Mouse (Mus musculus) layer of hippocampus, adult 2 months (tissue): ENCODE data around the gene 1700022I11Rik. TPM values are rescaled to one million over a fixed set of nuclear protein-coding genes. Genes with fewer than 3 reads are reported as not detected.

Experiments used
- DNase-seq, 2 experiments: peaks; one replicate each; pipeline ENCODE4 v3.0.0; 2022; ENCODE audit warnings: low spot score in 2 of 2
- H3K27ac ChIP-seq: fragments of 200-600 bp; 2 replicates; pipeline ENCODE4 v1.8.1; 2022
- H3K4me3 ChIP-seq: fragments of 200-600 bp; 2 replicates; pipeline ENCODE4 v1.8.1; 2022; ENCODE audit warnings: mild to moderate bottlenecking
- CTCF ChIP-seq: fragments of 200-600 bp; conservative IDR thresholded peaks from 2 replicates; pipeline ENCODE4 v1.8.1; 2022; ENCODE audit warnings: antibody characterized with exemption, mild to moderate bottlenecking, moderate library complexity
- total RNA-seq, 2 experiments: library from RNA; stranded (reverse); gene quantifications; 2 replicates each; pipeline ENCODE4 v1.2.3; 2021

1700022I11Rik gene
- total RNA-seq, 2 experiments from 2014 or later = not detected

DNA sequence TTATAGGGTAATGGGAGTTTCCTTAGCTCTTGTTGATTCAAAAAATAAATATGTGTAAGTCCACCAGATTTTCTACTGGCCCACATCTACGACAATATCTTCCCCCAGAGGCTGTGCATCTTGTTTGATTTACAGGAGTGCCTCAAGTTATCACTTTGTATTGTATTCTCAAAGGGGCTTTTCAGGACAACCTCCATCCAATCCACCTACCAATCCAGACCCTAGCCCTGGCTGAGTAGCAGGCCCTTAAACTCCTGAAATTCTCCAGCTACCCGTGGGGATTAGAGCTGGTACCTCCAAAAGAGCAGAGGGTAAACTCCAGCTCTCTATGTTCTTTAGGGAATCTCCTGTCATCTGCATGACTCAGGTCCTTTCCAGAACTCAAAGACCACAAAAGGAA, 28.6 kb downstream of the 1700022I11Rik start:
- H3K4me3 ChIP-seq = peak overlapping the region; percentile 67
- DNase-seq = no peak
- TF ChIP-seq CTCF = no peak
- H3K27ac ChIP-seq = no peak overlapping the region; the same call in 1 of the 2 replicates

DNA sequence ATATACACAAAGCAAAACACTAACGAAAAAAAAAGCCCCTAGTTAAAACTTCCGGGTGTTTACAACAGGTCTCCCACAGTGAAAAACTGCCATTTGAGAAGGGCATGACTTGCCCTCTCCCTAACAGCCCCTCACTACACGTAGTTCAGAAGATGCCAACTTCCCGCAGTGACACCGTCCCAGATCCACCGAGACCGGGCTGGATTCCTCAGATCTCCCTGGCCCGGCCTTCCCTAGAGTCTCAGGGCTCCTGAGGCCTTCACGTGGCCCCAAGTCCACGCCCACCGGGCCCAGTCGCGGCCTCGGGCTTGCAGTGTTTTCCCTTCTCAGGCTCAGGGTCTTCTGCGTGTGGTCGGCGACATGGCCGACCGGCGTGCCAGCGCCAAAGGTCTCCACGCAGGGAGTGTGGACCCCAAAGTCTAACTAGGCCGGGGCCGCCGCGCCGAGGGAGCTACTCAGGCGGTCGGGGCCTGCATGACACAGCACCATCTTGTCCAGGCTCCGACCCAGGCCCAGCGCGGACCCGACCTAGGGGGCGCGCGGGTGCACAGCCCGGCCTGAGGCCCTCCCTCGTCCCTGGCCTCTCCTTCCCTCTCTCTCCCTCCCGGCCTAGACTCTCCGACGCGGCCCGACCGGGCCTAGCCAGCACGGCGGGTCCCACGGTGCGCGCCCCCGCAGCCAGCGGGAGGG, 30.2 kb downstream of the 1700022I11Rik start:
- peak; percentile 53 to 55 for DNase-seq
- TF ChIP-seq CTCF = peak; percentile 46
- peak overlapping the region; percentile 67 for H3K4me3 ChIP-seq
- peak overlapping the region; percentile 95 for H3K27ac ChIP-seq

- peak within 1 kb of the TSS; percentile 95 for H3K27ac ChIP-seq
- H3K4me3 ChIP-seq = peak within 1 kb of the TSS; percentile 67
- peak; percentile 98 to 100 for DNase-seq
Observed at GRCm38 (mm10) chr4:43000141-43000986, 31.0 kb downstream of the 1700022I11Rik start, which contains the start of gene Vcp. Gene Vcp, minus strand, starts transcription at chr4:43000507.

DNA sequence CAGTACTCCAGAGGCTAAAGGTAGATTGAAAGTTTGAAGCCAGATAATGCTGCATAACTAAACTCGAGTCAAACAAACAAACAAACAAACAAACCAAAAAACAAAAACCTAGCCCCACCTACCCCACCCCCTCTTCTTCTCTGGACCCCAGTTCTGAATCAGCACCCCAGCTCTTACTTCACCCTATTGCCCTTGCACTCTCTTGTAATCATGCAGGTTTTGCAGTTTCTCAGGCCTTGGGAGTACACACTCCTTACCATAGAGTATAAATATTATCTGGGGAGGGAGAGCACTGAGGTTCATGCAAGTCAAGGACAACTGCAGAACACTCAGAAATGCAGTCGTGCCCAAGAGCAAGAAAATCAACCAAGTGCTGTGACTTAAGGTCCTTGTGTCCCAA, 31.9 kb downstream of the 1700022I11Rik start:
- no peak overlapping the region for H3K4me3 ChIP-seq
- TF ChIP-seq CTCF = no peak
- DNase-seq = no peak
- H3K27ac ChIP-seq = no peak overlapping the region; the same call in 1 of the 2 replicates

GRCm38 (mm10) chr4:43002756-43003439, 33.5 kb downstream of the 1700022I11Rik start:
- DNase-seq = no peak
- no peak overlapping the region for H3K27ac ChIP-seq
- H3K4me3 ChIP-seq = no peak overlapping the region
- TF ChIP-seq CTCF = no peak

- H3K4me3 ChIP-seq = no peak overlapping the region
- H3K27ac ChIP-seq = no peak overlapping the region
- TF ChIP-seq CTCF = no peak
- DNase-seq = no peak
Observed at GRCm38 (mm10) chr4:43004951-43005350, 35.5 kb downstream of the 1700022I11Rik start.

- peak in 1 of 2 experiments; percentile 30 for DNase-seq
- TF ChIP-seq CTCF = peak; percentile 79
- H3K4me3 ChIP-seq = no peak overlapping the region
- H3K27ac ChIP-seq = no peak overlapping the region
Observed at GRCm38 (mm10) chr4:43005765-43006164, 36.4 kb downstream of the 1700022I11Rik start.

GRCm38 (mm10) chr4:43010161-43011038, 41.0 kb downstream of the 1700022I11Rik start, which contains the start of gene Fancg:
Gene Fancg, minus strand, starts transcription at chr4:43010506.
- Histone ChIP-seq H3K4me3 (peak within 1 kb of the TSS; percentile 79), H3K27ac (peak within 1 kb of the TSS; percentile 54)
- DNase-seq = peak; percentile 75 to 80
- TF ChIP-seq CTCF = no peak

- DNase-seq = no peak
- no peak overlapping the region for H3K27ac ChIP-seq
- no peak overlapping the region for H3K4me3 ChIP-seq
- no peak for TF ChIP-seq CTCF
Observed at GRCm38 (mm10) chr4:43012091-43012490, 42.7 kb downstream of the 1700022I11Rik start.

GRCm38 (mm10) chr4:43018156-43018555, 48.8 kb downstream of the 1700022I11Rik start:
- TF ChIP-seq CTCF = no peak
- no peak for DNase-seq
- Histone ChIP-seq H3K4me3 (no peak overlapping the region), H3K27ac (no peak overlapping the region)

GRCm38 (mm10) chr4:43019176-43019575, 49.8 kb downstream of the 1700022I11Rik start:
- H3K4me3 ChIP-seq = no peak overlapping the region
- H3K27ac ChIP-seq = no peak overlapping the region
- no peak for TF ChIP-seq CTCF
- DNase-seq = no peak
